Mouse (Mus musculus) hindbrain, embryonic 11.5 days (tissue): ENCODE measurements around the gene Cct5. TPM values are rescaled to one million over a fixed set of nuclear protein-coding genes. Genes with fewer than 3 reads are reported as not detected.

Experiments
- ATAC-seq: fragments of 200-750 bp; cut with Nextera tagmentation; 2 replicates; pipeline ENCODE4 v1.8.0; 2017; ENCODE audit warnings: mild to moderate bottlenecking, moderate TSS enrichment, moderate library complexity; ENCODE audit not compliant: low FRiP score
- DNase-seq: peaks from one replicate; pipeline ENCODE4 v3.0.0-alpha.2; 2015; ENCODE audit warnings: low spot score
- H3K27ac ChIP-seq: fragments of 300-500 bp; sonication (generic); 2 replicates; pipeline ENCODE4 v1.5.1; 2014; ENCODE audit warnings: mild to moderate bottlenecking, low read depth, low read length
- H3K27me3 ChIP-seq: fragments of 300-500 bp; sonication (generic); 2 replicates; pipeline ENCODE4 v1.6.1; 2014; ENCODE audit warnings: mild to moderate bottlenecking, low read length, moderate library complexity, mixed read lengths; ENCODE audit not compliant: control insufficient read depth, insufficient read depth
- H3K36me3 ChIP-seq: fragments of 300-500 bp; sonication (generic); 2 replicates; pipeline ENCODE4 v1.6.1; 2014; ENCODE audit warnings: mild to moderate bottlenecking, low read length, moderate library complexity, mixed read lengths; ENCODE audit not compliant: control insufficient read depth, insufficient read depth
- H3K4me1 ChIP-seq: fragments of 300-500 bp; sonication (generic); replicated peaks from 2 replicates; pipeline ENCODE4 v1.6.1; 2014; ENCODE audit warnings: low read length, mixed read lengths; ENCODE audit not compliant: control insufficient read depth, insufficient read depth
- H3K4me2 ChIP-seq: fragments of 300-500 bp; sonication (generic); replicated peaks from 2 replicates; pipeline ENCODE4 v1.6.1; 2014; ENCODE audit warnings: mild to moderate bottlenecking, low read depth, low read length
- H3K4me3 ChIP-seq: fragments of 300-500 bp; sonication (generic); 2 replicates; pipeline ENCODE4 v1.5.1; 2014; ENCODE audit warnings: low read depth, low read length
- H3K9ac ChIP-seq: fragments of 300-500 bp; sonication (generic); 2 replicates; pipeline ENCODE4 v1.6.1; 2014; ENCODE audit warnings: low read depth, low read length
- H3K9me3 ChIP-seq: fragments of 300-500 bp; sonication (generic); 2 replicates; pipeline ENCODE4 v1.6.1; 2016; ENCODE audit warnings: low read length; ENCODE audit not compliant: control insufficient read depth
- WGBS: fragments of 180-500 bp; shearing (Covaris S2); extraction: QIAGEN DNeasy Blood & Tissue Kit; methylation state at CpG from one replicate; pipeline ENCODE4 v1.1.7; 2014; 5-methylcytosine and 5-hydroxymethylcytosine counted together
- polyA plus RNA-seq: library from polyadenylated mRNA; unstranded; fragments of >200 nt; fragmentation: Nextera tagmentation; extraction: Ambion mirVana; gene quantifications from 2 replicates; pipeline ENCODE4 v1.2.1, GENCODE M21; 2014

The Cct5 gene
- polyA plus RNA-seq, 1 experiment from 2014 or later: 721 TPM

DNA sequence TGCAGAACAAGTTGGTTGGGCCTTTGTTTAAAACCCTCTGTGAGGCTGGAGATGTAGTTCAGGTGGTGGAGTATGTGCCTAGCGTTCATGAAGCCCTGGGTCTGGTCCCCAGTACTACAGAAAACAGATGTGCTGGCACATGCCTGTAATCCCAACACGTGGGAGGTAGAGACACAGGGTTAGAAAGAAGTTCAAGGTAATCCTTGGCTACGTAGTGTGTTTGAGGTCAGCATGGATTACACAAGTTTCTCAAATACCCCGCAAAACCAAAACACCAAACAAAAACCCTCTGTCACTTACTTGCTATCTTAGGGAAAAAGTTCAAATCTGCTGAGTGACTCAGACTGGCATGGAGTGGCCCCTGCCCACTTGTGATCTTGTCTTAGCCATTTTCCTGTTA lies 10.4 kb upstream of the Cct5 start:
- Histone ChIP-seq H3K27me3 (no peaks in the 10 kb centered on the region), H3K27ac (no peak overlapping the region), H3K4me2 (no peak overlapping the region), H3K4me1 (no peaks in the 10 kb centered on the region), H3K9me3 (no peaks in the 10 kb centered on the region), H3K9ac (no peak overlapping the region), H3K4me3 (no peak overlapping the region), H3K36me3 (no peaks in the 10 kb centered on the region)
- WGBS: 90% methylated on average over 4 of the region's 4 CpGs
- ATAC-seq: no peak
- no peak for DNase-seq

DNA sequence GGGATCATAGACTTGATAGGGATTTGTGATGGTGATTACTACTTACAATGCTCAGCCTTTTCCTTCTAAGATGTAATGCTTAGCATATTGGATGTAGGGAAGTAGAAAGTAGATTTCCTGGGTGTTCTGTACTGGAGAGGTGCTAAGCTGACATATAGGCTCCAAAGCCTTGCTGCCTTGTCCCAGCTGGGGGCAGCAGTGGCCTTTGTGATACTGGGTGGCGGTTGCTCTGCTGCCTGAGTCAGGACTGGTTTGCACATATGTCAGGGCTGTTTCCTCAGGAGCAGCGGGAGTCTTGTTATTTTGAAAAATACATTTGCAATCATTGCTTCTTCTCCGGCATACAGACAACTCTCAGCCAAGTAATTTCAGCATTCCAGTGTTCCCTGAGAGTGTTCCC lies 9.4 kb upstream of the Cct5 start:
- no peak overlapping the region for H3K27ac ChIP-seq
- WGBS: 67% methylated on average over 3 of the region's 3 CpGs
- DNase-seq (peak; percentile 38), ATAC-seq (no peak)
- H3K36me3 ChIP-seq: no peaks in the 10 kb centered on the region
- no peak overlapping the region for H3K4me2 ChIP-seq
- H3K4me1 ChIP-seq: no peaks in the 10 kb centered on the region
- H3K9ac ChIP-seq: no peak overlapping the region
- no peaks in the 10 kb centered on the region for H3K27me3 ChIP-seq
- no peaks in the 10 kb centered on the region for H3K9me3 ChIP-seq
- H3K4me3 ChIP-seq: no peak overlapping the region

DNA sequence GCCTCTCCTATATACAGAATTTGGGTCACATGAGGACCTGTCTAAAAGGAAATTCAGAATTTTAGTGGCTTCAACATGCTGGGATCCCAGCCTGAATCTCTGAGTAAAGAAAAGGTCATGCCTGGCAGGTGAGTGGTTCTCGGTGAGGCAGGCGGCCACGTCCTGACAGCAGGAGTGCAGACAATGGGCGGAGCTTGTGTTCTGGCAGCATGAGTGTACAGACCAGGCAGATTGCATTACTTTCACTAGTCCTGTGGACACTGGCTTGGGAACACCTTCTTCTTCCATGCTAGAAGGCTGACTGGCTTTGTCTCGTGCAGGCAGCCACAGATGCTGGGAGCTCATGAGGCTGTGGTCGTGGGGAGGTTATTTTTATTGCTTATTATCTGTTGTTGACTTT lies 5.2 kb upstream of the Cct5 start:
- Histone ChIP-seq H3K27ac (no peak overlapping the region), H3K4me3 (no peak overlapping the region), H3K27me3 (no peaks in the 10 kb centered on the region), H3K9me3 (no peaks in the 10 kb centered on the region), H3K36me3 (no peaks in the 10 kb centered on the region), H3K4me2 (no peak overlapping the region), H3K4me1 (0 out of 2 replicates have a peak, but pooled peaks cover 2% of the 10 kb centered on the region), H3K9ac (no peak overlapping the region)
- ATAC-seq (no peak), DNase-seq (no peak)
- WGBS: 75% methylated on average over 6 of the region's 6 CpGs

DNA sequence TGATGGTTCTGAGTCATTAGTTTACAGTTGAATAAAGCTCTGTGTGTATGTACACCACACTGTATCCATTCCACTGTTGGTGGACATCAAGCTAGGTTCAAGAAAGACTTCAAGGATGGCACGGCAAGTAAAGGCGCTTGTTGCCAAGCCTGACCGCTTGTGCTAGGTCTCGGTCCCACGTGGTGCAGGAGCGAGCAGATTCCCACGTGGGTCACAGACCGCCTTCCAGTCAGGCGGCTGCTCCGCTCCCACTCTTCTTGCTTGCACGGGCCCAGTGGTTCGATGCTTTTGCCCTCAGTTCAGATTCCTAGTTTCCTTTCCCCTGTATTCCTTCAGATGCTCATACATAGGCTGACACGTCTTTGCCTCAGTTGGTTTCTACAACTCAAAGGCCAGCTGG lies 1.5 kb upstream of the Cct5 start:
- Histone ChIP-seq H3K9me3 (no peaks in the 10 kb centered on the region), H3K4me3 (no peak overlapping the region; the same call in 1 of the 2 replicates), H3K27ac (no peak overlapping the region), H3K27me3 (no peaks in the 10 kb centered on the region), H3K36me3 (no peaks in the 10 kb centered on the region), H3K4me1 (0 out of 2 replicates have a peak, but pooled peaks cover 2% of the 10 kb centered on the region), H3K9ac (peak overlapping the region; percentile 85; the same call in 1 of the 2 replicates), H3K4me2 (peak overlapping the region; percentile 63)
- 89% methylated on average over 13 of the region's 13 CpGs for WGBS
- ATAC-seq: no peak
- DNase-seq: no peak

DNA sequence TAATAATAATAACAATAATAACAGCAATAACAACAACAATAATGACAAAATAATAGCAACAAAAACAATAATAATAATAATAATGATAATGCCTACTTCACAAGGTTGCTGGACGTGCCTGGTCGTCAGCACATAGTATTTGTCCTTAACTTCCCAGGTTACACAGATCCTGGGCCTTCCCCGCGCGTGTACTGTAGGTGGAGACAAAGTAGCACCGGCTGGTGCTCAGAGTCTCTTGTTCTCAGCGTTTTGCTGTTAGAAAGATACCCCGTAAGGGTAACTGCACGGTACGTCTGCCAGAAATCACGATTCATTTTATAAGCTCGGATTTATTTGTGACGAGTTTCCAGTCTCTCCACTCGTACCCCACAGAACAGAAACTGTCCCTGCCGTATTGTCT lies 822 bp upstream of the Cct5 start:
- H3K9me3 ChIP-seq: no peaks in the 10 kb centered on the region
- peak overlapping the region; percentile 85 for H3K9ac ChIP-seq
- ATAC-seq (peak; percentile 74), DNase-seq (peak; percentile 69)
- H3K27ac ChIP-seq: peak overlapping the region; percentile 89
- H3K36me3 ChIP-seq: no peaks in the 10 kb centered on the region
- H3K4me2 ChIP-seq: peak overlapping the region; percentile 63
- WGBS: 14% methylated on average over 15 of the region's 15 CpGs
- H3K27me3 ChIP-seq: no peaks in the 10 kb centered on the region
- H3K4me1 ChIP-seq: 0 out of 2 replicates have a peak, but pooled peaks cover 2% of the 10 kb centered on the region
- peak overlapping the region; percentile 95 for H3K4me3 ChIP-seq

DNA sequence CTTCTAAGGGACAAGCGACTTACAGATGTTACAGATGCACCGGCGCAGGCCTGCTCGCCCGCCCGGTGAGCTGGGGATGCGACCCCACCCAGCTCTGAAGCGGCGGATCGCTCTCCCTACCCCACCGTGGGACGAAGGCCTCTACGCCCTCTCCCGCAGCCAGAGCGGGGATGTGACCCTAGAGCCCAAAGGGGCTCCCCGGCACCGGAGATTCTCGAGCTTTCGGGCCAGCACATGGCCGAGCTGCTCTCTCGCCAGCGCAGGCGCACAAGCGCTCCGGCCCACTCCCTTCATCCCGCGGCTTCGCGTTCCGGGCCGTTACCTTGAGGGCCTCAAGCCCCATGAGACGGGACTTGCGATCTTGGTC lies 342 bp downstream of the Cct5 start:
- ATAC-seq: peak; percentile 81

DNA sequence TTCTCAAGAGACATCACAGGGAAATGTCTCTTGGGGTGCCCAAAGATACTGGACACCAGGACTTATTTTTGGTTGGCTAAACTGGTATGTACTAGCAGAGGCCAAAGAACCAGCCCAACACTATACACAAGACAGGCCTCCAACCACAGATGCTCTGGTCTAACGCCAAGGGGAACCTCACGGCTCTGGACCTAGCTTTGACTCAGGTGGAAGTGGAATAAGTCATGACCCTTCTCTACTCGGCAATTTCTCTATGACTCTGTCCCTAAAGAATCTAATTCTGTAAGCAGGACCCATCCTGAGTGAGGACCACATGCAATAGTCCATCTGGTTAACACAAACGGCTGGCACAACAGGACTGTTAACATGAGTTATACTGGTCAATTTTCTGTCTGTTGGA lies 1.8 kb downstream of the Cct5 start:
- Histone ChIP-seq H3K4me3 (no peak overlapping the region), H3K4me2 (peak overlapping the region; percentile 16), H3K27me3 (no peaks in the 10 kb centered on the region), H3K27ac (no peak overlapping the region), H3K4me1 (0 out of 2 replicates have a peak, but pooled peaks cover 2% of the 10 kb centered on the region), H3K36me3 (peaks cover 6% of the 10 kb centered on the region), H3K9ac (no peak overlapping the region), H3K9me3 (no peaks in the 10 kb centered on the region)
- ATAC-seq (no peak), DNase-seq (no peak)
- 93% methylated on average over 4 of the region's 4 CpGs for WGBS

More for the DNA sequence above, 342 bp downstream of the Cct5 start:
- Histone ChIP-seq H3K27me3 (no peaks in the 10 kb centered on the region), H3K9ac (peak overlapping the region; percentile 94), H3K4me3 (peak overlapping the region; percentile 95), H3K4me1 (0 out of 2 replicates have a peak, but pooled peaks cover 2% of the 10 kb centered on the region), H3K36me3 (peaks cover 3% of the 10 kb centered on the region; the same call in 1 of the 2 replicates), H3K9me3 (no peaks in the 10 kb centered on the region), H3K27ac (peak overlapping the region; percentile 51), H3K4me2 (peak overlapping the region; percentile 93)
- WGBS: under 1% methylated on average over 33 of the region's 33 CpGs
- no peak for DNase-seq

DNA sequence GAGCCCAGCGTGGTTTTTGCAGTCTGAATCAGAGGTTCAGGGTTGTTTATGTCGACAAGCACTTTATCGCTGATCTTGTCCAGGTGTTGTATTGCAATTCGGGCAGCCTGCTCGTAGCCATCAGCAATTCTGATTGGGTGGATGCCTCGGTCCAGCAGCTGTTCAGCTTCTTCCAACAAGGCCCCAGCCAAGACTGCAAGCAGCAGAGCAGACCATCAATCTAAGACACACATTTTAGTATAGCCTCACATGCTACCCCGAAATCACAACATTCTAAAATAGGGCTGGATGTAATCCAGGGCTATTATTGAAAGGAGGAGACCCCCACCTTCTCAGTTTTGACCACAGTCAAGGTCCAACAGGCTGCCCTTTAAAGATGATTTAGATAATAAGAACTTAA lies 6.0 kb downstream of the Cct5 start:
- ATAC-seq (no peak), DNase-seq (no peak)
- Histone ChIP-seq H3K4me2 (no peak overlapping the region), H3K27ac (no peak overlapping the region), H3K4me1 (no peaks in the 10 kb centered on the region), H3K9ac (no peak overlapping the region), H3K4me3 (no peak overlapping the region), H3K27me3 (no peaks in the 10 kb centered on the region), H3K9me3 (no peaks in the 10 kb centered on the region), H3K36me3 (peaks cover 22% of the 10 kb centered on the region)
- whole genome bisulfite sequencing: 96% methylated on average over 7 of the region's 7 CpGs

DNA sequence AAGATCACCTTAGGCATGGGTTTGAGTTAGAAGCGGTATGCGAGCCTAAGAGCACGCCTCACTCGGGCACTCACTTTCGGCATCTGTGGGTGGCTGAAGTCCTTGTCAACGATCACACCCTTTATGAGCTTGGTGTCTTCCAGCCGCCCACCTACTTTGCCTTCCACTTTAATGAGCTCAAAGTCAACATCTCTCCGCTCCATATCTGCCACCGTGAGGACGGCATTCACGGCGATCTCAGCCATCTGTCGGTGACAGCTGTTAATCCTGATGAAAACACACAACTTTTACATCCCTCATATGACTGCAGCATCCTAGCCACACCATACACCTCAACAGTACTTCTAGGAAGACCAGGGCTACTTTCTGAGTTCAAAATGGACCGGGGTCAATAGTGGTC lies 7.3 kb downstream of the Cct5 start:
- Histone ChIP-seq H3K4me3 (no peak overlapping the region), H3K9ac (no peak overlapping the region), H3K4me2 (no peak overlapping the region), H3K4me1 (no peaks in the 10 kb centered on the region), H3K36me3 (peaks cover 24% of the 10 kb centered on the region), H3K27ac (no peak overlapping the region), H3K27me3 (no peaks in the 10 kb centered on the region), H3K9me3 (no peaks in the 10 kb centered on the region)
- no peak for ATAC-seq
- 94% methylated on average over 14 of the region's 14 CpGs for WGBS
- DNase-seq: no peak
